Mouse (Mus musculus): Measurements from ENCODE around the gene Cltc.
"Not testable (repeated sequence)": the region's sequence is repeated elsewhere in the genome, so short reads cannot be mapped to it uniquely, and the experiment has no call there.

- TF ChIP-seq CTCF (IDR thresholded peaks at IDR 0.05; ENCODE audit: control insufficient read depth, insufficient read depth, low read length); POLR2A (IDR thresholded peaks at IDR 0.05; ENCODE audit: borderline replicate concordance, control insufficient read depth, low read depth, low read length): not testable (repeated sequence)
Measured at GRCm38 (mm10) chr11:86738308-86738707, 19.1 kb downstream of the Cltc start.
